Mouse (Mus musculus): ENCODE measurements around the gene Ttc1. TPM values are rescaled to one million over a fixed set of nuclear protein-coding genes. Genes with fewer than 3 reads are reported as not detected.

Gene Ttc1
- total and polyA plus RNA-seq, 2 experiments, result 5.9 to 15.8 TPM

DNA sequence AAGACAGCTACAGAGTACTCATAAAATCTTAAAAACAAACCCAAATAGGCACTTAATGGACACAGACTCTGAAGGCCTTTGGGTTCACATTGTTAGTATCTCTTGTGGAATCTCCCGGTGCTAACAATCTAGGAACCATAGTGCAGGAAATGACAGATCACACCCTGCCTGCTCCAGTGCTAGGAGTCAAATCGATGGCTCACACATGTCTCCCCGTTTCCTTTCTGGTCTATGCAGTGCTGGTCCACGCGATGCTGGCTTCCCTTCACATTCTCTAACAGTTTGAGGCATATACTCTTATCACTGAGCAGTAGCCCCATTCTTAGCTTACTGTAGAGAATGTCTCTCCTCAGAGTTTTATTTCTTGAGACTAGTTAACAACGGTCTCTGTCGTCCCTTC is 20.0 kb downstream of the Ttc1 start:
- Histone ChIP-seq H3K79me2 (ENCODE audit: control insufficient read depth, insufficient read depth, low read length) (no peaks in the 10 kb centered on the region), H3K27ac (replicated peaks; ENCODE audit: insufficient read depth, low read depth, low read length) (no peak overlapping the region), H3K4me1 (ENCODE audit: control insufficient read depth, insufficient read depth, low read length) (no peaks in the 10 kb centered on the region), H3K9ac (ENCODE audit: low read depth, low read length) (no peak overlapping the region), H3K36me3 (ENCODE audit: control insufficient read depth, insufficient read depth, low read length) (peaks cover 32% of the 10 kb centered on the region), H3K27me3 (ENCODE audit: control insufficient read depth, insufficient read depth, low read length) (no peaks in the 10 kb centered on the region), H3K4me3 (ENCODE audit: insufficient read depth, low read depth, low read length) (no peak overlapping the region)
- WGBS, result 79% methylated on average over 7 of the region's 7 CpGs
- DNase-seq (ENCODE audit: extremely low read depth, low read depth, low spot score), result no peak
- TF ChIP-seq CTCF (IDR thresholded peaks at IDR 0.05; ENCODE audit: low read depth, low read length) (no peak), POLR2A (IDR thresholded peaks at IDR 0.05; ENCODE audit: extremely low read depth, insufficient read depth, low read length) (no peak)

DNA sequence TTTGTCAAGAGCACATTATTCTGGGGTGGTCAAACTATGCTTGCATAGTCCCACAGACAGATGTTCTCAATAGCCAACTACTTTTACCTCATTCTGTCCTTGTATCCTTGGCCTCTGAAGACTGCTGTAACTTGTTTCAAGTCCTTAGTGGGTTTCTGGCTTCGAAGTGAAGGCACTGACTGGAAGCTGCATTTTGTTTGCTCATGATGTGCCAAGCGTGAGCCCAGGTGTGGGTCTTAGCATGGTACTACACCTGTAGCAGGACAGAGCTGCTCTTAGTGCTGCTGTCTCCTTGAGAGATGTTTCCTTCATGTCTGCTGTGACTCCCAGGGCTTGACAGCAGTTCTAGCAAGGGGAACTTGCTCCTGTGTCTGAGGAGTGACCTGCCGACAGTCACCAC is 24.4 kb downstream of the Ttc1 start:
- H3K36me3 ChIP-seq (ENCODE audit: control insufficient read depth, insufficient read depth, low read length), result peaks cover 17% of the 10 kb centered on the region; the same call in 1 of the 2 replicates
- TF ChIP-seq POLR2A (IDR thresholded peaks at IDR 0.05; ENCODE audit: extremely low read depth, insufficient read depth, low read length) (no peak), CTCF (IDR thresholded peaks at IDR 0.05; ENCODE audit: low read depth, low read length) (no peak)
- no peaks in the 10 kb centered on the region for H3K4me1 ChIP-seq (ENCODE audit: control insufficient read depth, insufficient read depth, low read length)
- no peak overlapping the region for H3K4me3 ChIP-seq (ENCODE audit: insufficient read depth, low read depth, low read length)
- no peak overlapping the region for H3K9ac ChIP-seq (ENCODE audit: low read depth, low read length)
- WGBS, result 93% methylated on average over 3 of the region's 3 CpGs
- H3K79me2 ChIP-seq (ENCODE audit: control insufficient read depth, insufficient read depth, low read length), result no peaks in the 10 kb centered on the region
- no peak for DNase-seq (ENCODE audit: extremely low read depth, low read depth, low spot score)
- no peaks in the 10 kb centered on the region for H3K27me3 ChIP-seq (ENCODE audit: control insufficient read depth, insufficient read depth, low read length)
- H3K27ac ChIP-seq (replicated peaks; ENCODE audit: insufficient read depth, low read depth, low read length), result no peak overlapping the region

DNA sequence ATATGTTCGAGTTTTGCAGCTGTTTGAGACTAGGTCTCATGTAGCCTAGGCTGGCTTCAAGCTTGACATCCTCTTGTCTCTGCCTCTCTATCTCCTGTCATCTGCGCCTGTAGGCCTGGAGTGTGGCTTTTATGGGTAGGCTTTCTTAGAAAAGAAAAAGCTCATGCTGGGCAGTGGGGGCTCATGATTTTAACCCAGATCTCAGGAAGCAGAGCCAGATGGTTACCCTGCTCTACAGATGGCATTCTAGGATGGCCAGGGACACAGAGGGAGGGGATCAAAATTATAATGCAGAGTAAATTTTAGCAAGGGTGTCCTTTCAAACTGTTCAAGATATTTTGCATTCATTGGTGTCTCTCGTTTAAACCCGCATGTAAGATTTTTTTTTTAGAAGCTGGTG is 35.6 kb downstream of the Ttc1 start:
- Histone ChIP-seq H3K27me3 (ENCODE audit: control insufficient read depth, insufficient read depth, low read length) (no peaks in the 10 kb centered on the region), H3K27ac (replicated peaks; ENCODE audit: insufficient read depth, low read depth, low read length) (no peak overlapping the region), H3K79me2 (ENCODE audit: control insufficient read depth, insufficient read depth, low read length) (no peaks in the 10 kb centered on the region), H3K4me1 (ENCODE audit: control insufficient read depth, insufficient read depth, low read length) (no peaks in the 10 kb centered on the region), H3K36me3 (ENCODE audit: control insufficient read depth, insufficient read depth, low read length) (peaks cover 15% of the 10 kb centered on the region; the same call in 1 of the 2 replicates), H3K4me3 (ENCODE audit: insufficient read depth, low read depth, low read length) (no peak overlapping the region), H3K9ac (ENCODE audit: low read depth, low read length) (no peak overlapping the region)
- 98% methylated on average over 4 of the region's 4 CpGs for WGBS
- TF ChIP-seq CTCF (IDR thresholded peaks at IDR 0.05; ENCODE audit: low read depth, low read length) (no peak), POLR2A (IDR thresholded peaks at IDR 0.05; ENCODE audit: extremely low read depth, insufficient read depth, low read length) (no peak)
- DNase-seq (ENCODE audit: extremely low read depth, low read depth, low spot score), result no peak

DNA sequence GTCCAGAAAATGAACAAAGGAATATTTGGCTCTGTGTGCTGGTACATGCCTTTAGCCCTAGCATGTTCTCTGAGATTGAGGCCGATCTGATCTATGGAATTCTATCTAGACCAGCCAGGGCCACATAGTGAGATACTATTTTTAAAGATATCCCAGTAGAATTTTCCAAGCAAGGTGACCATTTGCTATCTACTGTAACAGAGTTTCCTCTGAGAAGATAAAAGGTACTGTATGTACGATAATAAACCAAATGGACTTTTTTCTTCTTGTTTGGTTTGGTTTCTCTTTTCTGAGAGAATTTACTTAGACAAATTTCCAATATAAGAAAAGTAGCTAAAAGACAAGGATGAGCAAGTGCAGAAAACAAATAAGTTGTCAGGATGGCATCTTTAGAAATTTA is 39.4 kb downstream of the Ttc1 start:
- no peak for DNase-seq (ENCODE audit: extremely low read depth, low read depth, low spot score)
- Histone ChIP-seq H3K27ac (replicated peaks; ENCODE audit: insufficient read depth, low read depth, low read length) (no peak overlapping the region), H3K27me3 (ENCODE audit: control insufficient read depth, insufficient read depth, low read length) (no peaks in the 10 kb centered on the region), H3K79me2 (ENCODE audit: control insufficient read depth, insufficient read depth, low read length) (no peaks in the 10 kb centered on the region), H3K36me3 (ENCODE audit: control insufficient read depth, insufficient read depth, low read length) (peaks cover 18% of the 10 kb centered on the region), H3K9ac (ENCODE audit: low read depth, low read length) (no peak overlapping the region), H3K4me1 (ENCODE audit: control insufficient read depth, insufficient read depth, low read length) (no peaks in the 10 kb centered on the region), H3K4me3 (ENCODE audit: insufficient read depth, low read depth, low read length) (no peak overlapping the region)
- WGBS, result 88% methylated on average over 2 of the region's 2 CpGs
- no peak for TF ChIP-seq CTCF (IDR thresholded peaks at IDR 0.05; ENCODE audit: low read depth, low read length)

GRCm38 (mm10) chr11:43705751-43706150 is 42.1 kb downstream of the Ttc1 start:
- Histone ChIP-seq H3K27ac (replicated peaks; ENCODE audit: insufficient read depth, low read depth, low read length) (no peak overlapping the region), H3K27me3 (ENCODE audit: control insufficient read depth, insufficient read depth, low read length) (no peaks in the 10 kb centered on the region), H3K36me3 (ENCODE audit: control insufficient read depth, insufficient read depth, low read length) (peaks cover 15% of the 10 kb centered on the region), H3K4me1 (ENCODE audit: control insufficient read depth, insufficient read depth, low read length) (peaks cover 2% of the 10 kb centered on the region; the same call in 1 of the 2 replicates), H3K9ac (ENCODE audit: low read depth, low read length) (no peak overlapping the region), H3K4me3 (ENCODE audit: insufficient read depth, low read depth, low read length) (no peak overlapping the region), H3K79me2 (ENCODE audit: control insufficient read depth, insufficient read depth, low read length) (0 out of 2 replicates have a peak, but pooled peaks cover 2% of the 10 kb centered on the region)
- no peak for DNase-seq (ENCODE audit: extremely low read depth, low read depth, low spot score)
- 97% methylated on average over 10 of the region's 10 CpGs for WGBS
- no peak for TF ChIP-seq POLR2A (IDR thresholded peaks at IDR 0.05; ENCODE audit: extremely low read depth, insufficient read depth, low read length)
- TF ChIP-seq CTCF (IDR thresholded peaks at IDR 0.05; ENCODE audit: low read depth, low read length), result no peak

- no peak overlapping the region for H3K9ac ChIP-seq (ENCODE audit: low read depth, low read length)
- DNase-seq (ENCODE audit: extremely low read depth, low read depth, low spot score), result no peak
- H3K4me3 ChIP-seq (ENCODE audit: insufficient read depth, low read depth, low read length), result no peak overlapping the region
- 0 out of 2 replicates have a peak, but pooled peaks cover 2% of the 10 kb centered on the region for H3K79me2 ChIP-seq (ENCODE audit: control insufficient read depth, insufficient read depth, low read length)
- H3K27ac ChIP-seq (replicated peaks; ENCODE audit: insufficient read depth, low read depth, low read length), result no peak overlapping the region
- no peaks in the 10 kb centered on the region for H3K27me3 ChIP-seq (ENCODE audit: control insufficient read depth, insufficient read depth, low read length)
- 79% methylated on average over 1 of the region's 1 CpGs for WGBS
- H3K36me3 ChIP-seq (ENCODE audit: control insufficient read depth, insufficient read depth, low read length), result peaks cover 17% of the 10 kb centered on the region
- peaks cover 7% of the 10 kb centered on the region for H3K4me1 ChIP-seq (ENCODE audit: control insufficient read depth, insufficient read depth, low read length)
- no peak for TF ChIP-seq CTCF (IDR thresholded peaks at IDR 0.05; ENCODE audit: low read depth, low read length)
- no peak for TF ChIP-seq POLR2A (IDR thresholded peaks at IDR 0.05; ENCODE audit: extremely low read depth, insufficient read depth, low read length)
These were observed 44.3 kb downstream of the Ttc1 start for GRCm38 (mm10) chr11:43703552-43703951.
